Mouse (Mus musculus): ENCODE measurements around the gene Itgav.

Gene Itgav

DNA sequence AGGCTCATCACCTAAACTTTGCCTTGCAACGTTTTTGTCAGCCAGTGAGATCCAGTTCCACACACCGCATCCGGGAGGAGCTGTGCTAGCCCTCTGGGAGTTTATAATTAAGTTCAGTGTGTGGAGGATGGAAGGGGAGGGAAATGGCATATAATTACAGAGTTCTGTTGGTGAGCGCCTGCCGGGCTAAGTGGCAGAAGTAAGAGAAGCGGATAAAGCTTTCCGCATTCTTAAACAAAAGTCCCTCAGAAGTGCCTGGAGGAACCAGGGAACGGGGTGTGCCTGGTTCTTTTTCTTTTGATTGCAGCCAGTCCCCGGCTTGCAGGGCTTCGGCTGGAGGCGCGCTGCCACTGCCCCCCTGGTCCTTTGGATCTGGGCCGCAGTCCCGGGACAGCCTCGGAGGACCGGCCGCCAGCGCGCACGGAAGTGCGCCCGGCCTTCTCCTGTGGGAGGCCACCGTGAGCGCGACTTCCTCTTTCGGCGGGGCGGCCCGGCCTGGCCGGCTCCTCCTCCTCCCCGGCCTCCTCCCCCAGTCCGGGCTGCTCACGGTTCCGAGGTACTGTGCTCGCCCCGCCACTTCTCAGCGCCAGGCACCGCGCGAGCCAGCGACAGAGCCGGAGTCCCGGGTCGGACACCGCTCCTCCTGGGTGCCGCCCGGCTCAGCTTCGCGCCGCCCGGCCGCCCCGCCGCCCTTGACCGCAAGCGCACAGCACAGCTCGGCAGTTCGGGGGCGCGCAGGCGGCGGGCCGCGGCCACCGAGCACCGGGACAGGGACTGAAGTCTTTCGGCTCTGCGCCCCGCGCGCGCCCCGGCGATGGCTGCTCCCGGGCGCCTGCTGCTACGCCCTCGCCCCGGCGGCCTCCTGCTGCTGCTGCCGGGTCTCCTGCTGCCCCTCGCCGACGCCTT lies at the start of gene Itgav:
Gene Itgav (plus strand): TSS at position 477 of the 906 bp plus-strand sequence.
- DNase-seq (ENCODE audit: low read depth, low spot score): peak; percentile 84

DNA sequence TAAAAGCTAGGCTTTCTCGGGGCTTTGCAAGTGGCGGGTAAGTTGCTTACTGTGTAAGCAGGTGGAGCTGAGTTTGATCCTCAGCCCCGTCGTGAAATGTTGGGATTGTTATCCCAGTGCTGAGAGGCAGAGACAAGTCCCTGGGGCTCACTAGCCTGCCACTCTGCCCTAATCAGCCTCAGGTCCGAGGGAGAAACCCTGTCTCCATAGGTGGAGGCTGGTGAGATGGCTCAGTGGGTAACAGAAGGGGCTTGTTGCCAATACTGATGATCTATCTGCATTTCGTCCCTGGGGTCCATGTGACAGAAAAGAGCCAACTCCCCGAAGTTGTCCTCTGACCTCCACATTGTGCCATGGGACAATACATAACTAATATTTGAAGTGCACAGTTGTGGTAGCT lies 49.8 kb upstream of the Itgav start:
- DNase-seq (ENCODE audit: low read depth, low spot score): no peak

DNA sequence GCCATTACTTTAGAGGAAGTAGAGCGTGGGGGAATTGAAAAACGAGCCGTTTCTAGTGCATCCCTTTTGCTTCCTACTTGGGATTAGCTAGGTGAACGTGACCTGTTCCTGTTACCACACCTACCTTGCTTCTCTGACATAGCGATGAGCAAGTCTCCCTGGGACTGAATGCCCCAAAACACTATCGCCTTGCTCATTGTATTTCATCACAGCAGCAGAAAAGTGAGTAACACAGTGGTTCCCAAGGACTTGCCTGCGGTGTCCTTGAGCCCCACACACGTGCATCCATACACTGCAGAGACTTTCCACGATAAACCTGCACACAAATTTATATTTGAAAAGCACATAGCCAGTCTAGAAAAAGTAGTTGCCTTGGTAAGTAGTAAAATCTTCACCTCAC lies 49.3 kb upstream of the Itgav start:
- DNase-seq (ENCODE audit: low read depth, low spot score): no peak

DNA sequence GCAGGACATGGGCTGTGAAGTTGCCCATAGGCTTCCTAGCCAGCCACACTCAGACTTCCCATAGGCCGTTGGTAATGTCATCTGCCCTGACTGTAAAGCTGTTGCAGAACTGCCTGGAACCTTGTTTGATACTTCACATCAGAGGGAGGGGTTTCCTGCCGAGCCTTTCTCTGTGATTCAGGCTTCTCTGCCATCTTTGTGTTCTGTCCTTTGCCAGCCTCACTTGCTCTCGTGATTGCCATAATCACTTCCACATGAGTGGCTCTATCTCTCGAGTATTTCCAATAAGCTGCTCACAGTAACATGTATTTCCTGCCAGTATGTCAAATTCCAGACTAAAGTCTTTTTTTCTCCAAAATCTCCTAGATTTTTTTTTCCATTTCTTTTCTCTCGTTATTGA lies 48.5 kb upstream of the Itgav start:
- no peak for DNase-seq (ENCODE audit: low read depth, low spot score)

DNA sequence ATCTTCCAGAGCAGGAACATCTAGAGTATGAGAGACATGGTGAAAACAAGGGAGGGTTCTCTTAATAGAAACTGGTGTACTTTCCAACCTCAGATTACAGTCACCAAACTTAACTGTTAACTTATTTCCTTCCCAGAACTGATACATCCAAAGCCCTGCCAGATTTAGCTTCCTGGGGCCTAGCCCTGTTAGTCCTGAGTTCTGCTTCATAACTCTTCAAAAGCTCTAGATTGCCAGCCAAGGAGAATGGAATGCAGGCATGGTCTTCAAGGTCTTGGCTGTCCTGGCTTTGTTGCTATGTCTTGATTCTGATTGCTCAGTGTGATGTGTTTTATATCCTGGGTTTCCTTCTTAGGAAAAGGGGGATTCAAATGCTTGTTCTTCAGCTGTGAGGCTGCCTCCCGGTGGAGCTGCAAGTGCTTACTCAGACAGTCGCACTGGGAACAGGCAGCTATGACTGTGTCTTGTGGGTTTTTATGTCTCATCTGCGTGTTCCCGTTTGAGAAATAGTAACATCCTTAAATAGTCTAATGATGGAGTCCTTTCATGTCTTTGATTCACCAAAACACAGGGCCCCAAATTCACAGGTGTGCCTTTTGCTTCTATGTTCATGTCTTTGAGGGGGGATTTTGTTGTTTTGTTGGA lies 47.8 kb upstream of the Itgav start:
- DNase-seq (ENCODE audit: low read depth, low spot score): no peak

DNA sequence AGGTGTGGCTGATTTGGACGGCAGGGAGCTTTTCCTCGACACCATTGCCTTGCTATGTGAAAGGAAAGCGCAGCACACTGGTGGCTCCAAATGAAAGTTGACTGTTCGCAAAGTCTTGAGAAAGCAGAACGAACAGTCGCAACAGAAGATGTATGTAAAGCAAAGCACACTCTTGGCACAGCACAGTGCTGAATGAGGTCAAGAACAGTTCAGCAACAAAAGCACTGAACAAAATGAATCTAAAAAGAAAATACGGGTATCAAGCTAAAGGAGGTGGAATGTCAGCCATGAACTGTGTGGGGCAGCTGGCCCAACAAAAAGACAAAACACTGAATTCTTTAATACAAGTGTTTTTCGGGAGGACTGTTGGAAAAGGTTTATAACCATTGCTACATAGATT lies 42.9 kb upstream of the Itgav start:
- no peak for DNase-seq (ENCODE audit: low read depth, low spot score)

DNA sequence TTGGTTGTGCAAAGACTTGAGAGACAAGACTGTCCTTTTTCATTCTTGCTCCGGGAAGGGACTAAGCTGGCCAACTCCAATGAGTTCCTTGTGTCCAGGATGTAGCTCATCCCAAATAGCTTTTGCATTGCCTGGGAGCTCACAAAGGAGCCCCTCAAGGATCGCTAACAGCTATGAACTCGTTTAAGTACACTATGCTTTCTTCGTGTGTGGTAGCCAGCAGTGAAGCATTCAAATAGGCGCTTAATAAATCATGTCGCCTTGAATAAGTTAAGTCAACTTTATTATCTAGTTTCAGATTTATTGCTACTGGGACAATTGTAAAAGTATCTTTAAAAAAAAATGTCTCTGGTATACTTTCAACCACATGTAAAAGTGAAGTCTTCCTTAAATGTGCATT lies 42.4 kb upstream of the Itgav start:
- no peak for DNase-seq (ENCODE audit: low read depth, low spot score)

DNA sequence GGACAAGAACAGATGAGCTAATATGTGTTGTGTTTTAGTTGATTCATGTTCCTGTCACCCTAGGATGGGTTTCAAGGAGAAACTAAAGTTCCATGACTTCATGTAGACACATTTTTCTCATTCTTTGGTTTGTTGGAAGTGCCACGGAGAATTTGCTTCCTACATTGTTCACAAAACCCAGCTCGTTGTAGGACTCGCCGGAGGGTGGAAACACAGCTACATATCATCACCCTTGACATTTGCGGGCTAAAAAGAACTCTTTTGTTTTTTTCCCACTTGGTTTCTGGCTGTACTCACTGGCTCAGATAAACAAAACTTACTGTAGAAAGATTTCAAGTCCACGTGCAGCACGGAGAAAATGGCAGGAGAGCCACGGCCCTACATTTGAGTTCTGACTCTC lies 41.9 kb upstream of the Itgav start:
- DNase-seq (ENCODE audit: low read depth, low spot score): no peak

DNA sequence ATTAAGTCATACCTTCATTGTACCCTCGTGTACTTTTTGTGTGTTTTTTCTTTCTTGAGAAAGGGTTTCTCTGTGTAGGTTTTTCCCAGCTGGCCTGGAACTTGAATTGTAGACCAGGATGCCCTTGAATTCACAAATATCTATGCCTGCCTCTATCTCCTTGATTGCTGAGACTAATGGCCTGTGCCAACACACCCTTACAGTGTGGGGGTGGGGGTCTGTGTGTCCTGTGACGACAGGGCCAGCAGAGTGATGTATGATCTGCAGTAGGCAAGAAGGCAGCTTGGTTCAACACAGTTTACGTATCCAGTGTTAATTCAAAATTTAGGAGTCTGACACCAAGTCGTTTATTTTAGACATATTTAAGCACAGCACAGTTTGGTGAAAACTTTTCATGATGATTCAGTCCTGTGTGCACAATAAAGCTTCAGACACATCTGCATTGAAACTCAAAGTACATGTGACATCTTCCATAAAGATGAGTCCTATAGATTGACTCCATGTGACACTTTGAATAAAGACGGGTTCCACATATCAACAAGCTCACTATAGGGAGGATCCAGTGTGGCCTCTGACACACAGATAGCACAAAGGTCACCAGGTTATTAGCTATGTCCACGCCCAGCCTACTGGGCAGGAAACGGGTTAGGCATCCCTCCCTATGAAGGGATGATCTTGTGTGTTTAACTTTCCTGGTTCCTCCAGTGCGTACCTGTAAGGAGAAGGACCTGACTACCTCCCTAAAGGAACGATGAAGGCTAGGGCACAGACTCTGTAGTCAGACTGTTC lies 40.3 kb upstream of the Itgav start:
- no peak for DNase-seq (ENCODE audit: low read depth, low spot score)

DNA sequence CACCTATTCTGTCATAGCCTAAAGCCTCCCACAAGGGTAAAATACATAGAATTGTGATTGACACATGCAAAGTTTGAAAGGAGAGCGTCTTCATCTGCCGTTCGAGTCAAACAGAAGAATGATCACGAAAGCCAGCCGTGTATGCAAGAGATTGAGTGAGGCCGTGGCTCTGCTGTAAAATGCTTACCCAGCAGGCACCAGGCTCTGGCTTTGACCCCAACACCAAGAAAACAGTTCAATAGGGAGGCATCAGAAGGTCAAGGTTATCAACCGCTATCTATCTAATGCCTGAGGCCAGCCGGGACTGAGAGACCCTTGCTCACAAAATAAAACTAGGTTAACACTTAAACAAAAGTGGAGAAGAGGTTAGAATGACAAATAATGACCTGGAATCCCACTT lies 39.5 kb upstream of the Itgav start:
- DNase-seq (ENCODE audit: low read depth, low spot score): no peak

DNA sequence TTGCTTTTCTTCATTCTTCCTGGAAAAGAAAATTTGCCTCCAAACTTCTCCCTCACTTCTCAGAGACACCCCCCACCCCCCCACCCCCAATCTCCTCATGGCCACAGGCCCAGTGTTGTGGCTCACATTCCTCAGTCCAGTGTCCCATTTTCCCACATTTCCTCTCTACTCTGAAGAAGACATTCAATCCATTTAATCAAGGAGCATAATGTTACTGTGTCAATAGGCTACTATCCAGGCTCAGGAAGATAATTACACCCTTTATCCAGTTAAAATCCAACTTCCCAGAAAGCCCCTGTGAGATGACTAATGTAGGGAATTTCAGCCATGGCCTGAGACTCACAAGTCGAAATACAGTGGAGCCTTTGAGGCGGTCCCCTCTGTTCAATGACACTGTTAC lies 33.8 kb upstream of the Itgav start:
- no peak for DNase-seq (ENCODE audit: low read depth, low spot score)

DNA sequence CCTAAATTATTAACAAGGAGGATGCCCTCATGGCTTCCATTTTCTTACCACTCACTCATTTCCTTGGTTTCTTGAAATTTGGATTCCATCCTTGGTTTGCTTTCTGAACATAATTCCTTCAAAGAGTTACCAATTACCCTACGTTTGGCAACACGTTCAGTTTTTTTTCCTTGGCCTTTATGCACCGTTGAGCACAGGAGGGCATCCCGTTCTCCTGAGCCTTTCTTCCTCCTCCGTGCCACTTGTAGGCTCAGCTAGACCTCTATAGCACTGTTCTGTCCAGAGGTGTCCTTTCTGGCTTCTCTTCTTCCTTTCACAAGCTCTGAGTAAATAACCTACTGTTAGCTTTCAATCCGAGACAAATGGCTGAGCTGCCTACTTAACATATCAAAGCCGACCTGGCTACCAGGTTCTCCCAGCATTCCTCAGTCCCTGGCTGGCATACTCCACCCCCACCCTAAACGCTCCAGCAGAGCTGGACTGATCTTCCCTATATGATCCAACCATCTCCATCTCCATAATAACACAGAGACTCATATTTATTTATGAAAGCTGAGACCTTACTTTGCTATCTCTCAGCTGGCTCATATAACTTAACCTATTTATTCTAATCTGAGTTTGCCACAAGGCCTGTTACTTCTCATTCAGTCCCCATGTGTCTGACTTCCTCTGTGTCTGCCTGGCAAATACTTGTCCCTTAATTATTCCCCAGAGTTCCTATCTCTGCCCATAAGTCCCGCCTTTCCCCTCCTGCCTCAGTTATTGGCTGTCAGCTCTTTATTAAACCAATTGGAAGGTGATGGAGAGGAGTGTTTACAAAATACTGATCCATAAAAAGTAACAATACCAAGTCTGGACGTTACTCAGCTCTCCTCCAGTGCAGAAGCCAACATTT lies 31.3 kb upstream of the Itgav start:
- no peak for DNase-seq (ENCODE audit: low read depth, low spot score)

DNA sequence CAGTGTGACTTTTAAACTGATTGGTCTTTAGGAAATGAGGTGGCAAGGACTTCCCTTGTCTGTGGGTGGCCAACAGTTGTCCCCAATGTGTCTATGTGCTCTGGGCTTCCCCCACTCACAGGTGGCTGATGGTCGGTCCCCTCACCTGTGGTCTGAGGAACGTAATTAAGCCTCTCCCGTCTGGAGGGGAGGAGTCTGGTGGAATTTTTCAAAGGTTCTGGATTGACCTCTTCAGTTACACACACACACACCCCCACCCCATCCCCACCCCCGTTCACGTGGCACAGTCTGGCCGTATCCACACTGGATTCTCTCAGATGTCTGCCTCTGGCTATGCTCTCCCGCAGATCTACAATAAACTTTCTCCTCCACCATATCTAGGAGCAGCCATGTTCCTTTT lies 30.1 kb upstream of the Itgav start:
- DNase-seq (ENCODE audit: low read depth, low spot score): no peak

DNA sequence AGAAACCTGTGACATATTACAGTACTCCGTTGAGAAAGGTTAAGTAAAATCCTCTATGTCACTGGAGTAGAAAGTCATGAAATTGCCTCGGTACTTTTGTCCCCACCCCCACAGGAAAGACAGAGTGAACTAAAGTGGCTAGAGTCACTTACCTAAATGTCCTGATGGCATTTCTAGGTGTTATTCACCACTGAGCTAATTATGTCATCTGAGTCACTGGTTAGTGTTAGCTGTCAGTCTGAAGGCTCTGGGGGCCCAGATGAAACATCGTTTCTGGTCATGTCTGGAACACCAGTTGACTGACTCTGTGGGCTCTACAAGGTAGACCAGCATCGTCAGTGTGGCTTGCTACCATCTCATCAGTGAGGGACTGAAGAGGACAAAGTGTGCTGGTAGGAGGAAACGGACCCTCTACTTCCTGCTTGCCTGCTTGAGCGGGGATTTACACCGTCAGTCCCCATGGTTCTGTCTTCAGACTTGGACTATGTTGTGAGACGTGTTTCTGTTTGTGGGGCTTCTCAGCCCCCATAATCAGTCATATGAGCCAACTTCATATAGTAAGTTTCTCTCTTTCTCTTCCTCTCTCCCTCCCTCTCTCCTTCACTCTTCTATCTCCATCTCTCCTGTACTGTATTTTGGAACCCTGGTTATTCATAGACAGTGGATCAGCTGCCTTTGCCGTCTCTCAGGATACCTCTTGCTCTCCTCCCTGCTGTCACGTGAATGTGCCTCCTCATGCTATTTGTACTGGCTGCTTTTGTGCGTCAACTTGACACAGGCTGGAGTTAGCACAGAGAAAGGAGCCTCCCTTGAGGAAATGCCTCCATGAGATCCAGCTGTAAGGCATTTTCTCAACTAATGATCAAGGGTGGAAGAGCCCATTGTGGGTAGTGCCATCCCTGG lies 28.6 kb upstream of the Itgav start:
- DNase-seq (ENCODE audit: low read depth, low spot score): no peak

DNA sequence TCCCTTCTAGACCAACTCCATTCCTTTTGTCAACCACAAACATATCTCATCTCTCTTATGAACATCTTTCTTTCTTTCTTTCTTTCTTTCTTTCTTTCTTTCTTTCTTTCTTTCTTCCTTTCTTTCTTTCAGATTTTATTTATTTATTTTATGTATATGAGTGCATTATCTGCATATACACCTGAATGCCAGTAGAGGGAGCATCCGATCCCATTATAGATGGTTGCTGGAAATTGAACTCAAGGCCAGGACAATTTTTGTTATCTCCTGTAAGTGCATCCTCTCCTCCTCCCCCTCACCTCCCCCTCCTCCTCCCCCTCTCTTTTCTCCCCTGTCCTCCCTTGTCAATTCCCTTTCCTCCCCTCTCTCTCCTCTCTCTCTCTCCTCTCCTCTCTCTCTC lies 25.7 kb upstream of the Itgav start:
- no peak for DNase-seq (ENCODE audit: low read depth, low spot score)

DNA sequence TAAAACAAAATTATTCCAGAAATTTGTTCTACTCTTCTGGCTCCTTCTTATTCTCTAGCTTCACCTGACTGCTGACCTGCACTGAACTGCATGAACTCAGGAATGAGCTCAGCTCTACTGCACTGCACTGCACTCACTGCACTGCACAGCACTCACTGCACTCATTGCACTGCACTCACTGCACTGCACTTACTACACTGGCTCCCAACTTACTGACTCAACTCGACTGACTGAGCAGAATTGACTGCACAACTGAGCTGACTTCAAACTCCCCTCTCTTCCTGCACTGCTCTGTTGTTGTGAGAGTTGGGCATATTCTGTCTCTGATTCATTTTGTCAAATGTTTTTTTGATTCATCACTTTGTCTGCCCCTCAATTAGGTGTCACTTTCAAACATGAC lies 24.9 kb upstream of the Itgav start:
- no peak for DNase-seq (ENCODE audit: low read depth, low spot score)

DNA sequence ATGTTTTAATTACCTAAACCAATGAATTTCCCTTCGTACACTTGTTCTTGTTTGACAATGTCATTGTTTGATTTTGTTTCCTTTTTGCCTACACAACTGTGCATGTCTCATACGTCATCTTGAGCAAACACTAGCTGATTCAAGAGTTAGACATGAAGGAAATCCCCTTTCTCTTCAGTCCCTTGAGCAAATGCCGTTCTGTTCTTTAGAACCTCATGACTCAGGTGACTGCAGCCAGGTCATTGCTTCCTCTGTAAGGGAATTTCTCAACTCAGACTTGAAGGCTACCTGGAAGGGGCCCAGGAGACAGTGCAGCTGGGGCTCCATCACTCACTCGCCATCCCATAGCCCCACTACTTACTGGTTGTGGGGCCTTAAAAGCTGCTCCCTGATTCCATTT lies 23.5 kb upstream of the Itgav start:
- no peak for DNase-seq (ENCODE audit: low read depth, low spot score)

DNA sequence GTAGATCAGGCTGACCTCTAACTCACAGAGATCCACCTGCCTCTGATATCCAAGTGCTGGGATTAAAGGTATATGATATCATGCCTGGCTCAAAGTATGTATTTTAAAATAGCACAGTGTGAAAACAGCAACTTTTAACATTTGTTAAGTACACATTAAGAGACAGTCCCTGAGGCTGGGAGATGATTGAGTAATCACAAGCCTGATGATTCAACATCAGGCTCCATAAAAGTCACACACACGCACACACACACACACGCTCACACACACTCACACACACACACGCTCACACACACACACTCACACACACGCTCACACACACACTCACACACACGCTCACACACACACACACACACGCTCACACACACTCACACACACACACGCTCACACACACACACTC lies 21.8 kb upstream of the Itgav start:
- DNase-seq (ENCODE audit: low read depth, low spot score): no peak

DNA sequence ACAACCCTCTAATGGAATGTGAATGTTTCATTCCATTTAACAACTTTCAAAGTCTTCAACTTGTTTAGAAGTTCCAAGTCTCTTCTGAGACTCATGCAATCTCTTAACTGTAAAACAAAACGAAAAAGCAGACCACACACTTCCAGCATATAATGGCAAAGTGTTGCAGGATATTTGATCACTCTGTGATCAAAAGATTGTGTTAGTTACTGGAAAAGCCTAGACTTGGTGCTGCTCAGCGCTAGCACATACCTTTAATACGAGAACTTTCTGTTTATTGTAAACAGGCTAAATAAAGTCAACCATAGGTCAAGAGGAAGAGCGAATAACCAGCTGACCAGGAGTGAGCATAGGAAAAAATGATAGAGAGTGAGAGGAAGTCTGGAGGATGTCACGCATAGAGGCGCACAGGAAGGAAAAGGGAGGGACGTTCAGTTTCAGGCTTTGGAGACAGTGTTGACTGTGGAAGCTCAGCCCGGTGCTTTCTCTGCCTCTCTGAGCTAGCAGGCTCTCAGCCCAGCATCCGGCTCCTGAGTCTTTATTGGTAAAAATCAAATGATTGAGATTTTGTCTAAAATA lies 18.5 kb upstream of the Itgav start:
- DNase-seq (ENCODE audit: low read depth, low spot score): no peak

DNA sequence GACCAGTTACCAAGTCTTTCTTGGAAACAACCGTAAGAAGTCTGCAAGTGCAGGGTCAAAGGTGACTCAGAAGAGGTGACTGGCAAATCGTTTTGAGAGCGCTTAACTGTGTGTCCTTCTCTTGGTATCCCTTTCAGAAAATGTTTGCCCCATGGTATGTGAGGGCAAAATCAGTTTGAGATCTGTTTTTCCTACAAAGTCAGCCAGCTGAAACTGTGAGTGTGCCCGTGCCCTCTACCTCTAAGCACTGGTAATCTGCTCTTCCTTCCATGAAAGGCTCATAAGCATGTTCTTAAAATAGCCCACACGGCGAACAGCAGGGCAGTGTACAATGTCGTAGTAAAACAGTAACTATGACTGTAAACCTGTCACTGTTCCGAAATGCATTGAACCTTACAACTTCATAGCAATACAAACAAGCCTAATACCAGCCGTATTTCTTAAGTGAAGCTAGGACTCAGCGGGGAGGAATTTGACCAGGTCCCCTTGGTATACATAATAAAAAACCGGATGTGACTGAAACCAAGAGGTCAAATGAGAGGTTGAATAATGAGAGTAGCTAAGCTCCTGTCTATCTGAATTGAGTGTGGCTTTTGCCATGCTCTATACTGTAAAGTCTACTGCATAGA lies 14.2 kb upstream of the Itgav start:
- no peak for DNase-seq (ENCODE audit: low read depth, low spot score)

Data from skeletal muscle tissue, adult 2 months (tissue).